Mouse (Mus musculus) embryonic facial prominence, embryonic 15.5 days (tissue): Measurements from ENCODE around the gene Sox6. TPM values are rescaled to one million over a fixed set of nuclear protein-coding genes. Genes with fewer than 3 reads are reported as not detected.
A peak's percentile ranks its signal among the peaks of the same experiment; 100 is the strongest.

Source experiments
- ATAC-seq: fragments of 200-750 bp; cut with Nextera tagmentation; 2 replicates; pipeline ENCODE4 v1.8.0; 2017; ENCODE audit warnings: low read depth, moderate TSS enrichment; ENCODE audit not compliant: insufficient number of reproducible peaks, low FRiP score, low TSS enrichment
- H3K27ac ChIP-seq: fragments of 300-500 bp; sonication (generic); replicated peaks from 2 replicates; pipeline ENCODE4 v1.5.1; 2015; ENCODE audit warnings: mild to moderate bottlenecking, inconsistent platforms
- H3K27me3 ChIP-seq: fragments of 300-500 bp; sonication (generic); 2 replicates; pipeline ENCODE4 v1.6.1; 2015; ENCODE audit warnings: inconsistent platforms
- H3K36me3 ChIP-seq: fragments of 300-500 bp; sonication (generic); 2 replicates; pipeline ENCODE4 v1.6.1; 2015; ENCODE audit warnings: mild to moderate bottlenecking, inconsistent platforms
- H3K4me1 ChIP-seq: fragments of 300-500 bp; sonication (generic); 2 replicates; pipeline ENCODE4 v1.6.1; 2015; ENCODE audit warnings: inconsistent platforms
- H3K4me2 ChIP-seq: fragments of 300-500 bp; sonication (generic); replicated peaks from 2 replicates; pipeline ENCODE4 v1.6.1; 2015; ENCODE audit warnings: mild to moderate bottlenecking, inconsistent platforms
- H3K4me3 ChIP-seq: fragments of 300-500 bp; sonication (generic); replicated peaks from 2 replicates; pipeline ENCODE4 v1.5.1; 2015; ENCODE audit warnings: mild to moderate bottlenecking, inconsistent platforms
- H3K9ac ChIP-seq: fragments of 300-500 bp; sonication (generic); 2 replicates; pipeline ENCODE4 v1.6.1; 2015; ENCODE audit warnings: inconsistent platforms
- H3K9me3 ChIP-seq: fragments of 300-500 bp; sonication (generic); replicated peaks from 2 replicates; pipeline ENCODE4 v1.6.1; 2016; ENCODE audit warnings: inconsistent platforms
- WGBS: fragments of 180-500 bp; shearing (Covaris S2); methylation state at CpG from one replicate; pipeline ENCODE4 v1.1.7; 2015; 5-methylcytosine and 5-hydroxymethylcytosine counted together
- polyA plus RNA-seq: library from polyadenylated mRNA; unstranded; fragments of >200 nt; fragmentation: Nextera tagmentation; extraction: Ambion mirVana; gene quantifications from 2 replicates; pipeline ENCODE4 v1.2.1, GENCODE M21; 2015

The Sox6 gene
- polyA plus RNA-seq, 1 experiment from 2014 or later = 60.2 TPM

GRCm38 (mm10) chr7:115579826-115580225 lies 458.8 kb downstream of the Sox6 start:
- no peaks in the 10 kb centered on the region for H3K9me3 ChIP-seq
- no peaks in the 10 kb centered on the region for H3K27me3 ChIP-seq
- H3K27ac ChIP-seq = no peak overlapping the region
- WGBS = 70% methylated on average over 3 of the region's 3 CpGs
- H3K36me3 ChIP-seq = no peaks in the 10 kb centered on the region
- no peak overlapping the region for H3K9ac ChIP-seq
- ATAC-seq = no peak
- H3K4me2 ChIP-seq = no peak overlapping the region
- no peaks in the 10 kb centered on the region; the same call in 1 of the 2 replicates for H3K4me1 ChIP-seq
- no peak overlapping the region for H3K4me3 ChIP-seq

- no peaks in the 10 kb centered on the region for H3K9me3 ChIP-seq
- H3K36me3 ChIP-seq = no peaks in the 10 kb centered on the region
- WGBS = 80% methylated on average over 1 of the region's 1 CpGs
- H3K4me3 ChIP-seq = no peak overlapping the region
- H3K27ac ChIP-seq = no peak overlapping the region
- H3K9ac ChIP-seq = no peak overlapping the region
- no peak for ATAC-seq
- no peak overlapping the region for H3K4me2 ChIP-seq
- no peaks in the 10 kb centered on the region for H3K27me3 ChIP-seq
- H3K4me1 ChIP-seq = no peaks in the 10 kb centered on the region
Measured at GRCm38 (mm10) chr7:115576387-115576786, 462.2 kb downstream of the Sox6 start.

GRCm38 (mm10) chr7:115574834-115575233 lies 463.8 kb downstream of the Sox6 start:
- H3K27ac ChIP-seq = no peak overlapping the region
- no peaks in the 10 kb centered on the region for H3K36me3 ChIP-seq
- no peak overlapping the region for H3K4me3 ChIP-seq
- no peak overlapping the region for H3K9ac ChIP-seq
- no peaks in the 10 kb centered on the region for H3K4me1 ChIP-seq
- H3K4me2 ChIP-seq = no peak overlapping the region
- 0 out of 2 replicates have a peak, but pooled peaks cover 6% of the 10 kb centered on the region for H3K27me3 ChIP-seq
- 34% methylated on average over 1 of the region's 1 CpGs for WGBS
- no peaks in the 10 kb centered on the region for H3K9me3 ChIP-seq
- ATAC-seq = no peak

GRCm38 (mm10) chr7:115568821-115569240 lies 469.8 kb downstream of the Sox6 start:
- 16% methylated on average over 9 of the region's 9 CpGs for WGBS
- ATAC-seq = no peak
- peak overlapping the region; percentile 16; the same call in 1 of the 2 replicates for H3K4me2 ChIP-seq

GRCm38 (mm10) chr7:115568301-115568700 lies 470.3 kb downstream of the Sox6 start:
- ATAC-seq = no peak
- WGBS = 60% methylated on average over 11 of the region's 11 CpGs

More at GRCm38 (mm10) chr7:115568821-115569240, 469.8 kb downstream of the Sox6 start:
- peaks cover 12% of the 10 kb centered on the region for H3K4me1 ChIP-seq
- H3K4me3 ChIP-seq = no peak overlapping the region
- no peak overlapping the region for H3K27ac ChIP-seq
- no peaks in the 10 kb centered on the region for H3K9me3 ChIP-seq
- H3K9ac ChIP-seq = no peak overlapping the region
- H3K36me3 ChIP-seq = no peaks in the 10 kb centered on the region
- H3K27me3 ChIP-seq = peaks cover 10% of the 10 kb centered on the region; the same call in 1 of the 2 replicates

GRCm38 (mm10) chr7:115566818-115567217 lies 471.8 kb downstream of the Sox6 start:
- Histone ChIP-seq H3K4me2 (no peak overlapping the region), H3K36me3 (no peaks in the 10 kb centered on the region), H3K27ac (no peak overlapping the region), H3K4me1 (peaks cover 12% of the 10 kb centered on the region), H3K27me3 (peaks cover 10% of the 10 kb centered on the region; the same call in 1 of the 2 replicates), H3K9ac (no peak overlapping the region), H3K9me3 (no peaks in the 10 kb centered on the region), H3K4me3 (no peak overlapping the region)
- WGBS = 86% methylated on average over 2 of the region's 2 CpGs
- no peak for ATAC-seq

More at GRCm38 (mm10) chr7:115568301-115568700, 470.3 kb downstream of the Sox6 start:
- Histone ChIP-seq H3K4me1 (peaks cover 12% of the 10 kb centered on the region), H3K27me3 (peaks cover 10% of the 10 kb centered on the region; the same call in 1 of the 2 replicates), H3K4me3 (no peak overlapping the region), H3K9ac (no peak overlapping the region), H3K36me3 (no peaks in the 10 kb centered on the region), H3K27ac (no peak overlapping the region), H3K9me3 (no peaks in the 10 kb centered on the region), H3K4me2 (peak overlapping the region; percentile 16; the same call in 1 of the 2 replicates)

- Histone ChIP-seq H3K9me3 (no peaks in the 10 kb centered on the region), H3K4me1 (peaks cover 12% of the 10 kb centered on the region), H3K4me3 (no peak overlapping the region), H3K27me3 (peaks cover 5% of the 10 kb centered on the region; the same call in 1 of the 2 replicates), H3K27ac (no peak overlapping the region), H3K4me2 (no peak overlapping the region), H3K36me3 (no peaks in the 10 kb centered on the region), H3K9ac (no peak overlapping the region)
- 58% methylated on average over 5 of the region's 5 CpGs for WGBS
- ATAC-seq = no peak
Measured at GRCm38 (mm10) chr7:115565060-115565426, 473.6 kb downstream of the Sox6 start.

GRCm38 (mm10) chr7:115564359-115565059 lies 474.1 kb downstream of the Sox6 start:
- no peak for ATAC-seq
- H3K4me1 ChIP-seq = peaks cover 12% of the 10 kb centered on the region
- WGBS = 41% methylated on average over 6 of the region's 6 CpGs
- no peak overlapping the region for H3K27ac ChIP-seq
- H3K36me3 ChIP-seq = no peaks in the 10 kb centered on the region
- H3K4me3 ChIP-seq = no peak overlapping the region
- peaks cover 5% of the 10 kb centered on the region; the same call in 1 of the 2 replicates for H3K27me3 ChIP-seq
- no peak overlapping the region for H3K4me2 ChIP-seq
- no peak overlapping the region for H3K9ac ChIP-seq
- no peaks in the 10 kb centered on the region for H3K9me3 ChIP-seq

GRCm38 (mm10) chr7:115556677-115557076 lies 481.9 kb downstream of the Sox6 start:
- no peaks in the 10 kb centered on the region for H3K27me3 ChIP-seq
- no peaks in the 10 kb centered on the region for H3K4me1 ChIP-seq
- no peak overlapping the region for H3K27ac ChIP-seq
- H3K36me3 ChIP-seq = no peaks in the 10 kb centered on the region
- no peak overlapping the region for H3K4me3 ChIP-seq
- no peak for ATAC-seq
- no peak overlapping the region for H3K4me2 ChIP-seq
- H3K9me3 ChIP-seq = no peaks in the 10 kb centered on the region
- H3K9ac ChIP-seq = no peak overlapping the region
- WGBS = 71% methylated on average over 3 of the region's 3 CpGs

- no peaks in the 10 kb centered on the region for H3K9me3 ChIP-seq
- H3K4me2 ChIP-seq = no peak overlapping the region
- no peak for ATAC-seq
- H3K4me3 ChIP-seq = no peak overlapping the region
- H3K36me3 ChIP-seq = no peaks in the 10 kb centered on the region
- WGBS = 80% methylated on average over 7 of the region's 7 CpGs
- no peaks in the 10 kb centered on the region for H3K4me1 ChIP-seq
- H3K27ac ChIP-seq = no peak overlapping the region
- H3K27me3 ChIP-seq = peaks cover 8% of the 10 kb centered on the region; the same call in 1 of the 2 replicates
- H3K9ac ChIP-seq = no peak overlapping the region
Measured at GRCm38 (mm10) chr7:115550197-115550804, 488.3 kb downstream of the Sox6 start.

- Histone ChIP-seq H3K4me3 (no peak overlapping the region), H3K9me3 (no peaks in the 10 kb centered on the region), H3K4me2 (no peak overlapping the region), H3K27me3 (peaks cover 8% of the 10 kb centered on the region; the same call in 1 of the 2 replicates), H3K27ac (no peak overlapping the region), H3K9ac (no peak overlapping the region), H3K36me3 (no peaks in the 10 kb centered on the region), H3K4me1 (no peaks in the 10 kb centered on the region)
- 86% methylated on average over 4 of the region's 4 CpGs for WGBS
- ATAC-seq = no peak
Measured at GRCm38 (mm10) chr7:115549670-115550069, 488.9 kb downstream of the Sox6 start.
